Mouse (Mus musculus) gonadal fat pad, adult 2 months (tissue): Measurements from ENCODE around the gene Rpia. TPM values are rescaled to one million over a fixed set of nuclear protein-coding genes. Genes with fewer than 3 reads are reported as not detected.
"Not testable (repeated sequence)": the region's sequence is repeated elsewhere in the genome, so short reads cannot be mapped to it uniquely, and the experiment has no call there.

Experiments
- DNase-seq: peaks from one replicate; pipeline ENCODE4 v3.0.0-alpha.2; 2012; ENCODE audit warnings: low read depth
- polyA plus RNA-seq: library from polyadenylated mRNA; depleted of rRNA; stranded (reverse); fragments of >200 nt; gene quantifications from 2 replicates; pipeline ENCODE4 v1.2.3, GENCODE M21; 2012; rRNA removed

Gene Rpia
- polyA plus RNA-seq: 13.1 and 15.4 TPM in 2 replicates

- DNase-seq: peak; percentile 81
Measured at GRCm38 (mm10) chr6:70791824-70792535, at the start of gene Rpia. Gene Rpia (minus strand): TSS chr6:70792232.

- no peak for DNase-seq
Measured at GRCm38 (mm10) chr6:70840281-70840680, 48.2 kb upstream of the Rpia start.

GRCm38 (mm10) chr6:70838532-70838931 lies 46.5 kb upstream of the Rpia start:
- DNase-seq: no peak

GRCm38 (mm10) chr6:70837297-70837696 lies 45.3 kb upstream of the Rpia start:
- no peak for DNase-seq

- DNase-seq: no peak
Measured at GRCm38 (mm10) chr6:70831179-70831839, 39.3 kb upstream of the Rpia start.

GRCm38 (mm10) chr6:70830552-70830951 lies 38.5 kb upstream of the Rpia start:
- DNase-seq: no peak

GRCm38 (mm10) chr6:70829451-70829850 lies 37.4 kb upstream of the Rpia start:
- DNase-seq: no peak

- no peak for DNase-seq
Measured at GRCm38 (mm10) chr6:70824987-70825337, 32.9 kb upstream of the Rpia start.

GRCm38 (mm10) chr6:70824085-70824986 lies 32.3 kb upstream of the Rpia start:
- DNase-seq: no peak

GRCm38 (mm10) chr6:70823277-70823676 lies 31.2 kb upstream of the Rpia start:
- not testable (repeated sequence) for DNase-seq

- DNase-seq: no peak
Measured at GRCm38 (mm10) chr6:70822386-70822910, 30.4 kb upstream of the Rpia start.

- DNase-seq: no peak
Measured at GRCm38 (mm10) chr6:70821566-70821965, 29.5 kb upstream of the Rpia start.

GRCm38 (mm10) chr6:70815471-70815870 lies 23.4 kb upstream of the Rpia start:
- no peak for DNase-seq

- DNase-seq: no peak
Measured at GRCm38 (mm10) chr6:70814629-70814950, 22.6 kb upstream of the Rpia start.

GRCm38 (mm10) chr6:70813921-70814628 lies 22.0 kb upstream of the Rpia start:
- no peak for DNase-seq

GRCm38 (mm10) chr6:70812526-70812895 lies 20.5 kb upstream of the Rpia start:
- no peak for DNase-seq

GRCm38 (mm10) chr6:70811557-70812525 lies 19.8 kb upstream of the Rpia start:
- DNase-seq: no peak

GRCm38 (mm10) chr6:70810524-70810923 lies 18.5 kb upstream of the Rpia start:
- DNase-seq: no peak

- no peak for DNase-seq
Measured at GRCm38 (mm10) chr6:70806514-70806912, 14.5 kb upstream of the Rpia start.

- no peak for DNase-seq
Measured at GRCm38 (mm10) chr6:70805820-70806513, 13.9 kb upstream of the Rpia start.
